Mouse (Mus musculus) C2C12 (cell line): ENCODE data around the gene Stat5a. TPM values are rescaled to one million over a fixed set of nuclear protein-coding genes. Genes with fewer than 3 reads are reported as not detected.

Experiments
- H3K27me3 ChIP-seq: one replicate; pipeline ENCODE4 v1.6.1; 2011; ENCODE audit not compliant: control insufficient read depth, insufficient read depth, insufficient read length
- H3K36me3 ChIP-seq: one replicate; pipeline ENCODE4 v1.6.1; 2011; ENCODE audit not compliant: control insufficient read depth, insufficient read depth
- H3K4me3 ChIP-seq: one replicate; pipeline ENCODE4 v1.5.1; 2011; ENCODE audit warnings: mild to moderate bottlenecking, control low read depth; ENCODE audit not compliant: poor library complexity, insufficient read depth, severe bottlenecking
- H3K79me2 ChIP-seq: one replicate; pipeline ENCODE4 v1.6.1; 2011; ENCODE audit not compliant: control insufficient read depth, insufficient read depth
- H3K79me3 ChIP-seq: one replicate; pipeline ENCODE4 v1.6.1; 2011; ENCODE audit warnings: low read depth, control low read depth
- H3ac ChIP-seq: one replicate; pipeline ENCODE3; 2011; ENCODE audit warnings: low read depth; ENCODE audit not compliant: control insufficient read depth, insufficient read length
- CEBPB ChIP-seq: IDR thresholded peaks from one replicate; pipeline ENCODE4 v1.6.1; 2011; ENCODE audit warnings: low read depth, mild to moderate bottlenecking, control low read depth, moderate library complexity
- CTCF ChIP-seq: IDR thresholded peaks from one replicate; pipeline ENCODE4 v1.5.1; 2011; ENCODE audit not compliant: control insufficient read depth, insufficient read depth, insufficient read length
- FOSL1 ChIP-seq: IDR thresholded peaks from one replicate; pipeline ENCODE4 v1.8.0; 2011; ENCODE audit warnings: mild to moderate bottlenecking, low read length; ENCODE audit not compliant: poor library complexity, insufficient read depth, severe bottlenecking
- MAX ChIP-seq: IDR thresholded peaks from one replicate; pipeline ENCODE4 v1.6.1; 2011; ENCODE audit warnings: mild to moderate bottlenecking, control low read depth
- MYOD1 ChIP-seq: IDR thresholded peaks from one replicate; pipeline ENCODE4 v1.6.1; 2011; ENCODE audit warnings: low read depth; ENCODE audit not compliant: control insufficient read depth, insufficient read length
- MYOG ChIP-seq: IDR thresholded peaks from one replicate; pipeline ENCODE4 v1.6.1; 2011; ENCODE audit not compliant: control insufficient read depth, insufficient read length; ENCODE audit errors: extremely low read depth
- USF1 ChIP-seq: IDR thresholded peaks from one replicate; pipeline ENCODE4 v1.6.1; 2011; ENCODE audit warnings: low read depth, mild to moderate bottlenecking, control low read depth, moderate library complexity
- polyA plus RNA-seq: library from polyadenylated mRNA; unstranded; fragments of >200 nt; fragmentation: generic; extraction: Trizol; gene quantifications from one replicate; pipeline ENCODE4 v1.2.1, GENCODE M21; 2012; ENCODE audit warnings: missing spikeins

Stat5a gene
- polyA plus RNA-seq, 1 experiment = 13.3 TPM

DNA sequence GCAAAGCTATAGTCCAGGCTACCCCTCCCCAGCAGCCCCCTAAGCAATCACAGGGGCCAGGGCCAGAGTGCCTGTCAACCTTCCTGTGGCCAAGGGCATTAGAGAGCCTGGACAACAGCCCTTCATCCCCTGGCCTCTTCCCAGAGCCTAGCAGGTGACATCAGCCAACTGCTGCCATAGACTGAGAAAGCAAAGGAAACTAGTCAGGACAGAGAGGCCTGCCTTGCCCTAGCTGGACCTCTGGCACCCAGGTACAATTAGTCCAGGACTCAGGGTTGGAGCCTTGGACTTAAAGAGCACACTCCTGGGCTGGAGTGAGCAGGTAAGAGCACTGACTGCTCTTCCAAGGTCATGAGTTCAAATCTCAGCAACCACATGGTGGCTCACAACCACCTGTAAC lies 26.3 kb downstream of the Stat5a start:
- peaks cover 23% of the 10 kb centered on the region for H3K36me3 ChIP-seq
- no peak overlapping the region for H3ac ChIP-seq
- no peak for TF ChIP-seq CEBPB
- no peak for TF ChIP-seq MYOG
- no peak for TF ChIP-seq CTCF
- no peak for TF ChIP-seq FOSL1
- TF ChIP-seq USF1 = no peak
- no peak for TF ChIP-seq MYOD1
- TF ChIP-seq MAX = no peak

DNA sequence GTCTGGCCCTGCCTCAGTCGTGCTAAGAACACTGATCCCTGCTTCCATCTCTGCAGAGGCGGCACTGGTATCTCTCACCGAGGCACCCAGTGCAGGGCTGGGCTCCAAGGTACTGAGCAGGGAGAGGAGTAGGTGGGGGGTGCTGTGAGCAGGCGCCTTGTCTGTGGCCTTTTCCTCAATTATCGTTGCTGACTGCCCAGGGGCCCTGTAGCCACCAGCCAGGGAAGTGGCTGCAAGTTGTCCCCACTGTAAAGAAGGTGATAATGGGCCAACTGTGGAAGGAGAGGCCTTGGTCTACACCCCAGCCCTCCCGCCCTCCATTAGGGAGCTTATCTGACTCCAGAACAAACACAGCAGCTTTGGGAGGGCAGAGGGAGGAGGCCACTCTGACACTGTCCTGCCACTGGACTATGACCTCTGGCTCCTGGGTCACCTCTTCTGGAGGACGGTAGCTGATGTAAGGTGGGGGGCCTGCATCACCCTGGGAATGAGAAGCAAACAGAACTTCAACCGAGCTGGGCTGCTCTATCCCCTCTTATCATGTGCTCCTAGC lies 27.1 kb downstream of the Stat5a start:
- H3K4me3 ChIP-seq = no peak overlapping the region
- peaks cover 23% of the 10 kb centered on the region for H3K36me3 ChIP-seq
- no peaks in the 10 kb centered on the region for H3K27me3 ChIP-seq
- no peaks in the 10 kb centered on the region for H3K79me3 ChIP-seq
- H3K79me2 ChIP-seq = no peaks in the 10 kb centered on the region
- no peak for TF ChIP-seq CEBPB
- TF ChIP-seq USF1 = no peak
- TF ChIP-seq CTCF = no peak
- TF ChIP-seq MAX = no peak
- TF ChIP-seq MYOD1 = no peak
- no peak for TF ChIP-seq MYOG
- no peak for TF ChIP-seq FOSL1
- no peak overlapping the region for H3ac ChIP-seq

More for the DNA sequence above, 26.3 kb downstream of the Stat5a start:
- H3K79me3 ChIP-seq = no peaks in the 10 kb centered on the region
- H3K79me2 ChIP-seq = no peaks in the 10 kb centered on the region
- no peak overlapping the region for H3K4me3 ChIP-seq
- no peaks in the 10 kb centered on the region for H3K27me3 ChIP-seq

DNA sequence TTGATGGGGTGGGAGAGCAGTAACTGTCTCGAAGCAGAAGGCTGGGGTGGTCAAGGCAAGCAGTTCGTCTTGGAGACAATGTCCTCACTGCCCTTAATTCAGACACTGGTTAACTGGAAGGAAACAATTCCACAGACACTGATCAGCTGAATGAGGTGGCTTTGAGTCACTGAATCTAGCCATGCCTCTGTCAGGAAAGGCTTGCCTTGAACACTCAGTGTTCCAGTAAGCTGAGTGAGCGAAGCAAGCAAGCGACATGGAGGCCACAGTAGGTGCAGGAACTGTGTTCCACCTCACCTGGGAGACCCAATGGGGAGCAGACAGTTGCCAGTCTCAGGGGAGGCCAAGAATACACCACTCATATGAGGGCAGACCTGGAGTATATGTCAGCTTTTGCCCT lies 28.1 kb downstream of the Stat5a start:
- Histone ChIP-seq H3ac (no peak overlapping the region), H3K36me3 (peaks cover 26% of the 10 kb centered on the region), H3K79me3 (no peaks in the 10 kb centered on the region), H3K27me3 (no peaks in the 10 kb centered on the region), H3K4me3 (no peak overlapping the region), H3K79me2 (no peaks in the 10 kb centered on the region)
- TF ChIP-seq FOSL1 (no peak), CEBPB (no peak), MAX (no peak), CTCF (no peak), MYOD1 (no peak), USF1 (no peak), MYOG (no peak)

- Histone ChIP-seq H3K79me2 (no peaks in the 10 kb centered on the region), H3ac (no peak overlapping the region), H3K36me3 (peaks cover 30% of the 10 kb centered on the region), H3K4me3 (no peak overlapping the region), H3K27me3 (no peaks in the 10 kb centered on the region), H3K79me3 (no peaks in the 10 kb centered on the region)
- TF ChIP-seq CEBPB (no peak), MYOG (no peak), MAX (no peak), USF1 (no peak), CTCF (no peak), FOSL1 (no peak), MYOD1 (no peak)
These were observed 28.6 kb downstream of the Stat5a start for GRCm38 (mm10) chr11:100887764-100888163.

DNA sequence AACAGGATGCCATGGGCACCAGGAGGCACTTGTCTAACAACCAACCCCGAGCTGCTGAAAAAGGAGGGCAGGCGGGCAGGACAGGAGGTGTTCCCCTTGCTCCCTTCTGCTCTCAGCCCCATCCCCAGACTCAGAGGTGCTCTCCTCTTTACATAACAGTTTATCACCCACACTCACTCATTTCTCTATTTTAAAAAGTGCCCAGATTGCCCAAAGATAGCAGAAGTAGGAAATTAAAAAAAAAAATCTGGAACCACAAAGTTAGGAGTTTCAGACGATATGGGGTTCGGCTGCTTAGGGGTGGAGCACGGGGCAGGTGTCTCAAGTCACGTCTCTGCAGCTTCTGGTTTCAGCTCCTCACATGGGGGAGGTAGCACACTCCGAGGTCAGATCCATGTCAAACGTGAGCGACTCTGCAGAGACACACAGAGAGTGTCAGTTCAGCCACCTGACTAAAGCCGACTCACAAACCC lies 29.2 kb downstream of the Stat5a start:
- Histone ChIP-seq H3K79me2 (no peaks in the 10 kb centered on the region), H3ac (no peak overlapping the region), H3K27me3 (no peaks in the 10 kb centered on the region), H3K36me3 (peaks cover 30% of the 10 kb centered on the region), H3K79me3 (no peaks in the 10 kb centered on the region), H3K4me3 (no peak overlapping the region)
- TF ChIP-seq MYOD1 = no peak
- no peak for TF ChIP-seq MAX
- no peak for TF ChIP-seq MYOG
- no peak for TF ChIP-seq CEBPB

GRCm38 (mm10) chr11:100890481-100890880 lies 31.3 kb downstream of the Stat5a start:
- no peak for TF ChIP-seq MAX
- no peak for TF ChIP-seq FOSL1
- TF ChIP-seq USF1 = no peak
- TF ChIP-seq CTCF = no peak
- no peak for TF ChIP-seq MYOG
- no peak overlapping the region for H3ac ChIP-seq
- peaks cover 44% of the 10 kb centered on the region for H3K36me3 ChIP-seq
- H3K79me2 ChIP-seq = no peaks in the 10 kb centered on the region
- H3K79me3 ChIP-seq = no peaks in the 10 kb centered on the region
- no peak overlapping the region for H3K4me3 ChIP-seq
- no peaks in the 10 kb centered on the region for H3K27me3 ChIP-seq
